Mouse (Mus musculus) thymus, adult 2 months (tissue): ENCODE data around the gene Slc4a5. TPM values are rescaled to one million over a fixed set of nuclear protein-coding genes. Genes with fewer than 3 reads are reported as not detected.
A peak's percentile ranks its signal among the peaks of the same experiment; 100 is the strongest.

Experiments
- DNase-seq: peaks from one replicate; pipeline ENCODE4 v3.0.0; 2021
- H3K27ac ChIP-seq: fragments of 200-500 bp; 2 replicates; pipeline ENCODE4 v1.5.1; 2012; ENCODE audit warnings: low read length, control low read depth; ENCODE audit not compliant: control insufficient read depth, insufficient read depth
- H3K27me3 ChIP-seq: fragments of 200-500 bp; 2 replicates; pipeline ENCODE4 v1.6.1; 2012; ENCODE audit warnings: mild to moderate bottlenecking, low read length, moderate library complexity, mixed read lengths; ENCODE audit not compliant: control insufficient read depth, insufficient read depth
- H3K36me3 ChIP-seq: fragments of 200-500 bp; 2 replicates; pipeline ENCODE4 v1.6.1; 2012; ENCODE audit warnings: mild to moderate bottlenecking, low read length, moderate library complexity; ENCODE audit not compliant: control insufficient read depth, insufficient read depth
- H3K4me1 ChIP-seq: fragments of 200-500 bp; replicated peaks from 2 replicates; pipeline ENCODE4 v1.6.1; 2012; ENCODE audit warnings: low read length; ENCODE audit not compliant: control insufficient read depth, insufficient read depth
- H3K4me3 ChIP-seq: fragments of 200-500 bp; 2 replicates; pipeline ENCODE4 v1.5.1; 2012; ENCODE audit warnings: mild to moderate bottlenecking, low read length, control low read depth, moderate library complexity; ENCODE audit not compliant: control insufficient read depth, insufficient read depth
- CTCF ChIP-seq: fragments of 200-500 bp; IDR thresholded peaks from 2 replicates; pipeline ENCODE4 v1.5.1; 2012; ENCODE audit warnings: mild to moderate bottlenecking, control low read depth, low read length, moderate library complexity, borderline replicate concordance; ENCODE audit not compliant: control insufficient read depth, poor library complexity, insufficient read depth; ENCODE audit errors: extremely low read depth
- POLR2A ChIP-seq: fragments of 200-500 bp; IDR thresholded peaks from 2 replicates; pipeline ENCODE4 v1.6.1; 2012; ENCODE audit warnings: mild to moderate bottlenecking, low read length, control low read depth, moderate library complexity; ENCODE audit not compliant: control insufficient read depth, poor library complexity, insufficient read depth; ENCODE audit errors: extremely low read depth
- WGBS: fragments of 180-500 bp; shearing (Covaris S2); methylation state at CpG from one replicate; pipeline ENCODE4 v1.1.7; 2018; 5-methylcytosine and 5-hydroxymethylcytosine counted together
- polyA plus RNA-seq: library from polyadenylated mRNA; depleted of rRNA; stranded (reverse); fragments of >200 nt; gene quantifications from 2 replicates; pipeline ENCODE4 v1.2.3, GENCODE M21; 2012

The Slc4a5 gene
- polyA plus RNA-seq, 1 experiment: 0.57 TPM

DNA sequence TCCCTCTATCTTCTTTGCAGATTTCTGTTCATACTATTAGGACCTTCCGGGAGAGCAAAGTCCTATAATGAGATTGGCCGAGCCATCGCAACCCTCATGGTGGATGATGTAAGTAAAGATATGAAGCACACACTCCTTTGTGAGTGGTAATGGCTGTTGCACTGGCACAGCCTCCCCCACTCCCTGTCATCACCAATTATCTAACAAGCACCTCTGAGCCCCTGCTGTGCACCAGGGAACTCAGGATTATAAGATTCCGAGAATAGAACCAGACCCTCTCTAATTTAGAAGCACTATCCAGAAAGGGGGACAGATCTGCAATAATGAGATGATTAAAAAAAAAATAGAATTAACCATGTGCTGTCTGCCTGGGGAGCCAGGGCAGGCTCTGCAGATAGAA lies 46.0 kb downstream of the Slc4a5 start:
- TF ChIP-seq POLR2A (no peak), CTCF (no peak)
- Histone ChIP-seq H3K36me3 (no peaks in the 10 kb centered on the region), H3K27me3 (no peaks in the 10 kb centered on the region), H3K4me1 (0 out of 2 replicates have a peak, but pooled peaks cover 3% of the 10 kb centered on the region), H3K27ac (no peak overlapping the region), H3K4me3 (no peak overlapping the region)
- 95% methylated on average over 4 of the region's 4 CpGs for WGBS
- no peak for DNase-seq

DNA sequence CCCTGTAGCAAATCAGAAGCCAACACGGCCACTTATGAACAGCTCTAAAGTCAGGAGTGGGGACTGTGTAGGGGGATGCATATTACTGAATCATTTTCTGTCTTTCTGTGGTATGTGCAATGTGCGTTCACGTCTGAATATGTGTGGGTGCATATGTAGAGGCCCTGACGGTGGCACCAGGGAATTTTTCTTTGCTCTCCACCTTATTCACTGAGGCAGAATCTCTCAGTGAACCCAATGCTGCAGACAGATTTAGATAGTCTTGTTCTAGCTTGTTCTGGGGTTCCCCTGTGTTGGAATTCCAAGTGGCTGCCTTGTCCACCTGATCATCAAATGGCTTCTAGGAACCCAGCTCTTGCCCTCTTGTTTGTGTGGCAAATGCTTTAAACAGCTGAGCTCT lies 48.0 kb downstream of the Slc4a5 start:
- no peak overlapping the region for H3K4me3 ChIP-seq
- no peak for DNase-seq
- 0 out of 2 replicates have a peak, but pooled peaks cover 3% of the 10 kb centered on the region for H3K4me1 ChIP-seq
- WGBS: 64% methylated on average over 4 of the region's 4 CpGs
- TF ChIP-seq CTCF: no peak
- TF ChIP-seq POLR2A: no peak
- no peaks in the 10 kb centered on the region for H3K36me3 ChIP-seq
- H3K27me3 ChIP-seq: no peaks in the 10 kb centered on the region
- no peak overlapping the region for H3K27ac ChIP-seq

DNA sequence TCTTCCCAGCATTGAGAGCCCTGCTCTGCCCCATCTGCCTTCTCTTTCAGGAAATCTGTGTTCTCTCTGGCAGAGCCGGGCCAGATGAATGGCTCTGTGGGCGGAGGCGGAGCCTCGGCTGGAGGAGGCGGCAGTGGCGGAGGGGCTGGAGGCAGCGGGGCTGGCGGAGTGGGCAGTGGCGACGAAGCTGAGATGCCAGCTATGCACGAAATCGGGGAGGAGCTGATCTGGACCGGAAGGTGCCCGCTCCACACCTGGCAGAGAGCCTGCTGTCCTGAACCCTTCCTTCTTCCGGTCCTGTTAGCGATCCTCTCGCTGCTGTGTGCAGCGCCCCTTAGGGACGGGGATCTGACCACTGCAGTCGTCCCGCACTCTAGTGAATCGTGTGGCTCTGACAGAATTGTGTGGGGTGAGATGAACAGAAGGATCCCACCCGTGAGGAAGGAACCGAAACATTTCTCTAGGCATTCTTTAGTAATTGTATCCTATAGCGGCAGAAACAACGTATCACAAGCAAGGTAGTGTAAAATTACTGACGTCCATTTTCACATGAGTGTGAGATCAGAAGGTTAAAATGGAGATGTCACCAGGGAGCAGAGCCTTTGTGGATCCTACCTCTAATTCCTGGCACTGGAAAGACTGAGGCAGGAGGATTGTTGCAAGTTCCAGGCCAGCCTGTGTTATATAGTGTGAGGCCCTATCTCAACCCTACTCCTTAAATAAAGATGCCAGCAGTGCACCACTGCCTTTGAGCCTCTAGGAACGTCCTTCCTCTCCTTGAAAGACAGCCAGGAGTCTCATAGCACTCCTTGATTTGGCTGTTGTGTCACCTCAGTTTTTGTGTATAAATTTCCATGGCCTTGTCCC lies 48.7 kb downstream of the Slc4a5 start:
- Histone ChIP-seq H3K4me3 (peak overlapping the region; percentile 59), H3K27me3 (no peaks in the 10 kb centered on the region), H3K27ac (no peak overlapping the region), H3K4me1 (0 out of 2 replicates have a peak, but pooled peaks cover 3% of the 10 kb centered on the region), H3K36me3 (no peaks in the 10 kb centered on the region)
- TF ChIP-seq CTCF: 0 out of 2 replicates have a peak, but pooled peaks have one; percentile 31
- no peak for TF ChIP-seq POLR2A
- 4% methylated on average over 28 of the region's 28 CpGs for WGBS
- DNase-seq: peak; percentile 67

DNA sequence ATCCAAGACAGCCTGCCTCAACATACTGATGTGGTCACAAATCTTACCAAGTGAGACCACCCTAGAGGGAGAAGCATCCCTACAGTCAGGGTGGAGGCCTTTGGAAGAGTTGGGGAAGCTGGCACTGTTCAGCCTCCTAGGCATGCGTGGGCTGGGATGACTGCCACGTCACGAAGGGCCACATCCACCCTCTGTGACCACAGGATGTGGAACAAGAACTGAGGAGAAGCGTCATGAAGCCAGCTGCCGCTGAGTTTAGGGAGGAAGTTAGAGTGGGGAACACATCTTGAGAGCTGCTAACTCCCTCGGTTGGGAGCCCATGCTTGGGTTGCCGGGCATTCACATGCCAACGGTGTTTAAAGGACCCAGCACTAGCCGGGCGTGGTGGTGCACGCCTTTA lies 54.1 kb downstream of the Slc4a5 start:
- no peaks in the 10 kb centered on the region; the same call in 1 of the 2 replicates for H3K4me1 ChIP-seq
- H3K27me3 ChIP-seq: no peaks in the 10 kb centered on the region
- no peaks in the 10 kb centered on the region for H3K36me3 ChIP-seq
- WGBS: 25% methylated on average over 11 of the region's 11 CpGs
- H3K4me3 ChIP-seq: no peak overlapping the region
- H3K27ac ChIP-seq: no peak overlapping the region
- no peak for DNase-seq
- TF ChIP-seq CTCF (no peak), POLR2A (no peak)

DNA sequence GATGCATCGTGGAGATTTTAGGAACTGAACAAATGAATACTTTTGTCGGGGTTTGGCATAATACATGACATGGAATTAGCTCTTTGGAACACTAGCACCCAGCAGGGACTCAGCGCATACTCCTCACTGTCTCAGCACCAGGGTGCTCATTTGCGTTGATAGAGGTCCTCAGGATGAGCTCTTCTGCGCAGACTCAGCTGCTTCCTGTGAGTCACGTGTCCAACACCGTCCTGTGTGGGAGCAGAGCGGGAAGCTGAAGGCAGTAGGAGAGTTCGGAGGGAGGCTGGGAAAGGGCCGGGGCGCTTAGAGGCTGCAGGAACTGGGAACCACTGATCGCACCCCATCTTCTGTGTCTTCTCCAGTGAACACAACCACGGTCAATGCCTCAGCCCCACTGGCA lies 57.5 kb downstream of the Slc4a5 start:
- Histone ChIP-seq H3K27me3 (no peaks in the 10 kb centered on the region), H3K36me3 (no peaks in the 10 kb centered on the region), H3K4me1 (no peaks in the 10 kb centered on the region; the same call in 1 of the 2 replicates), H3K4me3 (no peak overlapping the region), H3K27ac (no peak overlapping the region)
- DNase-seq: no peak
- TF ChIP-seq CTCF: no peak
- no peak for TF ChIP-seq POLR2A
- 69% methylated on average over 13 of the region's 13 CpGs for WGBS

DNA sequence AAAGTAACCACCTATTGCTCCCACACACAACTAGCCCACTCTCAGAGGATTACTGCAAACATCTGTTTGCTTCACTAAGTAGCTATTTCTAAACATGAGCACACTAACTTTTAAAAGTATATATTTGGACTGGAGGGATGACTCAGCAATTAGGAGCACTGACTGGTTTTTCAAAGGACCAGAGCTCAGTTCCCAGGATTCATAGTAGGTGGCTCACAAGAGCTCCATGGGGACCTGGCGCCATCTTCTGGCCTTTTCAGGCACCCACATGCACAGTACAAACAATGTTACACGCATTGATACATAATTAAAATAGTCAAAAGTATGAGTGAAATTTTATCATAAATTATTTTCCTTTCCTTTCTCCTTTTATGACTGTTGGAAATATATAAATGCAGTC lies 59.3 kb downstream of the Slc4a5 start:
- Histone ChIP-seq H3K36me3 (no peaks in the 10 kb centered on the region), H3K4me1 (no peaks in the 10 kb centered on the region; the same call in 1 of the 2 replicates), H3K27ac (no peak overlapping the region), H3K4me3 (no peak overlapping the region), H3K27me3 (no peaks in the 10 kb centered on the region)
- DNase-seq: peak; percentile 42
- TF ChIP-seq POLR2A (no peak), CTCF (no peak)
- WGBS: 32% methylated on average over 2 of the region's 2 CpGs

DNA sequence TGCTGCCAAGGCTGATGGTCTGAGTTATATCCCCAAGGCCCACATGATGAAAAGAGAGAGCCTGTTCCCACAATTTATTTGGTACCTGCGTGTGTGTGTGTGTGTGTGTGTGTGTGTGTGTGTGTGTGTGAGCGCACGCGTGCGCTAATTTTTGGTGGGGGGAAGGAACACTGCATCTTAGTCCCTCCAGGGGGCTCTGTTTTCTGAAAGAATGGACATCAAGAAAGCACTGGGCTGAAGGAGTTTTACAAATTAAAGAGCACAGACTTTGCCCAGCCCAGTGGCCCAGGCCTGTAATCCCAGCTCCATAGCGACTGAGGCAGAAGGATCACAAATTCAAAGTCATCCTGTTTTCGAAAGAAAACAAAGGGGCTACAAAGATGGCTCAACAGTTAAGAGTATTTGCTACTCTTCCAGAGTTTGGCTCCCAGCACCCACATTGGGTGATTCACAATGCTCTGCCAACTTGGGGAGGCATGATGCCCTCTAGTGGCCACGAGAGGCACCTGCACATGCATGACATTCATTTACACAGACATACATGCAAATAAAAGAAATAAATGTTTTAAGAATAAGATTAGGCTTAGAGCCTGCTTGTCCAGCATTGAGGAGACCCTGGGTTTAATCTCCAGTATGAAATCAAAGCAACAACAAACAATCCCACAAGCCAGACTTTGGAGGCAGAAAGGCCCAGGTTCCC lies 60.8 kb downstream of the Slc4a5 start:
- H3K27ac ChIP-seq: no peak overlapping the region
- TF ChIP-seq CTCF (no peak), POLR2A (no peak)
- DNase-seq: peak; percentile 37
- no peak overlapping the region for H3K4me3 ChIP-seq
- no peaks in the 10 kb centered on the region for H3K4me1 ChIP-seq
- no peaks in the 10 kb centered on the region for H3K27me3 ChIP-seq
- H3K36me3 ChIP-seq: no peaks in the 10 kb centered on the region
- WGBS: 79% methylated on average over 8 of the region's 8 CpGs
